Mouse (Mus musculus) testis, adult 2 months (tissue): ENCODE measurements around the gene Ubl3.
A peak's percentile ranks its signal among the peaks of the same experiment; 100 is the strongest.

Experiments
- CTCF ChIP-seq: fragments of 200-500 bp; IDR thresholded peaks from 2 replicates; pipeline ENCODE4 v1.5.1; 2012; ENCODE audit warnings: low read depth, mild to moderate bottlenecking, inconsistent platforms, low read length, moderate library complexity; ENCODE audit not compliant: control insufficient read depth, insufficient read depth, insufficient replicate concordance
- POLR2A ChIP-seq: fragments of 200-500 bp; IDR thresholded peaks from 2 replicates; pipeline ENCODE4 v1.6.1; 2012; ENCODE audit warnings: low read depth, mild to moderate bottlenecking, inconsistent platforms, low read length, moderate library complexity; ENCODE audit not compliant: control insufficient read depth

- TF ChIP-seq CTCF, result no peak
- peak; percentile 25; the same call in 1 of the 2 replicates for TF ChIP-seq POLR2A
Measured at GRCm38 (mm10) chr5:148550821-148551763, 1.5 kb downstream of the Ubl3 start.
